Mouse (Mus musculus) heart, adult 9 months (tissue): Measurements from ENCODE around the gene Ubqln1.

ENCODE experiments used
- DNase-seq, 2 experiments: peaks; one replicate each; pipeline ENCODE4 v3.0.0; 2022; ENCODE audit warnings: low spot score in 2 of 2

Ubqln1 gene

GRCm38 (mm10) chr13:58215592-58216341 lies at the start of gene Ubqln1:
Gene Ubqln1, minus strand, starts transcription at chr13:58215653.
- DNase-seq, result peak; percentile 84 to 90

- no peak for DNase-seq
Observed at GRCm38 (mm10) chr13:58263546-58263945, 48.1 kb upstream of the Ubqln1 start.

- DNase-seq, result no peak
Observed at GRCm38 (mm10) chr13:58261674-58262073, 46.2 kb upstream of the Ubqln1 start.

DNA sequence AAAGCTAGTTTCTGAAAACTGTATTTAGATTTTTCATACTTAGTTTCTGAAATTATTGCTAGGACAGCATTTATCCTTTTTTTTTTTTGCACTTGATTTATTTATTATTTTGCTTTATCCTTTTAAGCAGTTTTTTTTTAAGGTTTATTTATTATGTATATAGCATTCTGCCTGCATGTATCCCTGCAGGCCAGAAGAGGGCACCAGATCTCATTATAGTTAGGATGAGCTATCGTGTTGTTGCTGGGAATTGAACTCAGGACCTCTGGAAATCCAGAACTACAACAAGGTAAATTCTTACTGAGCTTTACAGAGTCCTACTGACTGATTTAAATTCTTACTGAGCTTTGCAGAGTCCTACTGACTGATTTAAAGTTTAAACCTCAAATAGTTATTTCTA lies 37.8 kb upstream of the Ubqln1 start:
- DNase-seq, result no peak

DNA sequence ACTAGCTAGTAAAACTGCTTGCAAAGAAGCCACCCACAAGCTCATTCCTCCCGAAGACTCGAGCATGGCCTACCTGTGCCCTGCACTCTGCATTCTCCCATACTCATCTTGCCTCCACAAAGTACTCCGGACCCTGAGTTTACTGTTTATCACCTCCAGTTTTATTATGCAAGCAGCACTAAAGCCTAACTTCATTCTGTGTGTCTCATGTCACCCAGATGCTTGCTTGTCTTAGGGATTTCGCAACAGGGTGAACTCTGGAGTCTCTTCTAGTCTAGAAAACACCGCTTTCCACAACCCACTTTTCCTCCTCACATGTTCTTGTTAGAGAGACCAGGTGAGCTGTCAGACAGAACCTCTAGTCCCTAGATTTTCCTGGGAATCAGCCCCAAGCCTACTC lies 33.5 kb upstream of the Ubqln1 start:
- no peak for DNase-seq

DNA sequence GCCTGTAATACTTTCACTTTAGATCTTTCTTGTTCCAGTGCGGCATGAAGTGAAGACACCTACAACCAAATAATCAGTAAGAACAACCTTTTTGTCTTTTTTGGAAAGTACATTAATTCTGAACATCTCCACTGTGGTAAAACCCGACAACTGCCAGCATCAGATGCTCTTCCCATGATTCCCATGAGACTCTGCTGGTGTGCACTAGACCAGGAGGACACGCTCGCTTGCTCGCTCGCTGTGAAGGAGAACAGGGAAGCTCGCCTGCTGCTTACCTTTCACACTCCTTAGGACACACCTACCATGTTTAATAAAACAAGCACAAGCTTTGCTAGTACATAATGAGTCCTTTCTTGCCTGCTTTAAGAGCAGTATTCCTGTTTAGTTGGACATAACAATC lies 21.1 kb upstream of the Ubqln1 start:
- DNase-seq, result no peak

DNA sequence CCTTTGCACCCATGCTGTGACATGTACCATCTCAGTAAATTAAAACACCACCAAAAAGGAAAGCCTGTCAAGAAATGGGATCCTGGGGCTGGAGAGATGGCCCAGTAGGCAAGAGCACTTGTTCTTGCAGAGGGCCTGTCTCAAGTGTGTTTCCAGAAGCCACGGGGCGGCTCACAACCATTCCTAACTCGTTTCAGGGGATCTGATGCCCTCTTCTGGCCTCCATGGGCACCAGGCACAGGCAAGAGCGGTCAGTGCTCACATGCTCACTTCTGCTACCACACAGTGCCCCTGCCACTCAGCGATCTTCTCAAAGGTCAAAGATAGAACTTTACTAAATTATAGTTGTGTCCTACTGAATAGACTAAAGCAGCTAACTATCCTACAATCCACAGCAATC lies 17.2 kb upstream of the Ubqln1 start:
- DNase-seq, result peak in 1 of 2 experiments; percentile 14

- no peak for DNase-seq
Observed at GRCm38 (mm10) chr13:58232070-58232469, 16.6 kb upstream of the Ubqln1 start.

DNA sequence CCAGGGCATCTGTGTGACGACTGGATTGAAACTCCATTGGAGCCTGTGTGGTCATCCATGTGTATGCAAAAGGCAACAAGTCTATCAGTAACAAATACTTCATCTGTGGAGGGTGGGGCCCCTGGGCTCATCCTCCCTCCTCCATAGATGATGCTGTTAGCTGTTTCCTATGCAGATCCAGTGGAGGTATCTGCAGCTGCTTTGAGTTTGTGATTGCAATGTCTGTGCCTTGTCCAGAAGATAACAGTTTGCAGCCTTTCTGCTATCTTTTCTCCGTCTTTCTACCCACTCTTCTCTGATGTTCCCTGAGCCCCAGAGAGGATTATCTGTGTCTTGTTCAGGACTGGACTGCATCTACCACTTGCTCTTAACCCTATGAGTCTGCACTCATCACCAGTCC lies 13.2 kb upstream of the Ubqln1 start:
- DNase-seq, result no peak

GRCm38 (mm10) chr13:58225694-58226093 lies 10.2 kb upstream of the Ubqln1 start:
- DNase-seq, result no peak

GRCm38 (mm10) chr13:58220206-58220605 lies 4.8 kb upstream of the Ubqln1 start:
- no peak for DNase-seq

DNA sequence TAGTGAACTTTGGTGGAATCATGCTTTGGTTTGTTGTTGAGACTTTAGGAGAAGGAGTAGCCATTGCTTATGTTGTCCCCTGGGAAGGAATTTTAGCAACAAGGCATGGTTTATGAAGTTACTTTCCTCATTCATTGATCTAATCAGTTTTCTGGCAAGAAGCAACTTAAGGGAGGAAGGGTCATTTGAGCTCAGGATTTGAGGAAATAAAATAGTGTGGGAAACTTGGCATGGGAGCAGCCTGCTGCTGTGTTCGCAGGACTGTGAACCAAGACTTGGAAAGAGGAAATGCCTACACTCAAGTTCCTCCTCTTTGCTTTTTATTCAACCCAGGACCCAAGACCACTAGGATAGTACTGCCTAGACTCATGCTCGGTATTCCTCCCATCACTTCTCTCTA lies 2.1 kb upstream of the Ubqln1 start:
- no peak for DNase-seq

DNA sequence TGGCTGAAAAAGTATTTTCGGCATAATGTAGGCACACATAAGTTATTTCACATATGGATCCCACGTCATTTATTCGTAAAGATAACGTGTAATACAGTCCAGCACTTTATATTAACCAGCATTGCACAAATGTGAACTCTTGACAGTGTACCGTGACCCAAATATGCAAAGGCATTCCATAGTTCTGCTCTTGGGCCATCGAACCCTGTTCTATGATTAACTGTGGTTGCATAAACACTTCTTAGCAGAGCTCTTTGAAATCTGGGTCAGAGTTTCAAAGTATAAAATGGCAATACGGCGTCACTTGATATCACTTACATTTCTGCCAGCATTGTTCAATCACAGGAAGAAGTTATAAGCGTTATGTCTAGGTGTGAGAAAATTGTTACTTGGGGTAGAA lies 942 bp upstream of the Ubqln1 start:
- DNase-seq, result no peak

DNA sequence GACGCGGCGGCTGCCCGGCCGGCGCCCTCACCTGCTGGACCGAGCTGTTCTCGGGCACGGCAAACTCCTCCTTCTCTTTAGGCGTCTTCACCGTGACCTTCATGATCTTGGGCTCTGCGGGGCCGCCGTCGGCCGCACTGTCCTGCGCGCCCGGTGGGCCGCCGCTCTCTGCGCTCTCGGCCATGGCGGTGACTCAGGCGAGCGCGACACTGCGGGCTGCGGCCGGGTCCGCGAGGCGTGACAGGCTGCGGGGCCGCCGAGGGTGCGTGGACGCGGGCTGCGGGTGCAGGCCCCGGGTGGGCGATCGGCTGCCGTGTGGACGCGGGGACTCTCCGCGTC lies 231 bp downstream of the Ubqln1 start:
- DNase-seq, result no peak

- no peak for DNase-seq
Observed at GRCm38 (mm10) chr13:58214346-58215252, 854 bp downstream of the Ubqln1 start.

DNA sequence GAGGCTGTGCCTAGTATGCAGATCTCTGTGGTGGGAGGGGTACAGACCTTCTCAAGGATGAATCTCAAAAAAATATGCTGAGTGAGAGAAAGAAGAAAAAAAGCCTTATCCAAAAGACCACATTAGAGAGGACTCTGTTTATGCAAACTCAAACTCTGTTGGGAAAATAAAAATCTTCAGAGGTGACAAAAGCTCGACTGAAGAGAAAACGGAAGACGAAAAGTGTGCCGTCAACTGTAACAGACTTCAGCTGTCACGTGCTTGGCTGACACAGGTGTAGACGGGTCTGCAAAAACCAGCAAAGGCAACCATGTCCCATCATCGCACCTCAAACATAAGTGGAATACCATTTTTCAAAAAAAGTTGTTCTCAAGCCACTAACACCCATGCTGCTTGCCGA lies 1.7 kb downstream of the Ubqln1 start:
- DNase-seq, result no peak

DNA sequence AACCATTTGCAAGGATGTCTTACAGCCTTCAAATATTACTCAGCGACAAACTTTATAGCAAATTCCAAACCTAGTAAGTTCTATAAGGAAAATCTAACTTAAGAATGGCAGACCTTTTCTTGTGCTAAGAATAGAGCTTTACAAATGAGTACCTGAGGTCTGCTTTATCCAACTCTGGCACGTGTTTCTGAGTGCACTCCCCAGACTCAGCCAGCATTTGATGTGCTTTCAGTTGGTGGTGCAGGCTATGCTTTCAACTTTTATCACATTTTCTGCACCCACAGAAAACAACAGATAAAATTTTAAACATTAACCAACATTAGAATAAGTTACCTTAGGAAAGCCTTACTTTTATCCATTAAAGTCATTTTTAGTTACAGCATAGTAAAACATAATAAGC lies 2.9 kb downstream of the Ubqln1 start:
- no peak for DNase-seq

GRCm38 (mm10) chr13:58210441-58210840 lies 5.0 kb downstream of the Ubqln1 start:
- DNase-seq, result no peak

DNA sequence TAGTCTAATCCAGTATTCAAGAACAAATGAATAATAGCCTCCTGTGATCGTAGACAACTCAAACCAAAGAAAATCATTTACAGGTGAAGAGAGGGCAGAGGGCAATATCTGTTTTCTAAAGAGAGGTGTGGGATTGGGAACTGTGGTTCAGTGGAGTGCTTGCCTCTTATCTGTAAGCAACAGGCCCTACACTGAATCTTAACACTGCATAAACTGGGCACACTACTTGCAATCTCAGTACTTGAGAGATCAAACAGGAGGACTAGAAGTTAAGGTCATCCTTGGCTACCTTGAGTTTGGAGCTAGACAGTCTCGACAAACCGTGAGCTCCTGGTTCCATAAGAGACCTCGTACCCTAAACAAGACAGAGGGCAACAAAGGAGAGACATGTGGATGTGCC lies 9.4 kb downstream of the Ubqln1 start:
- no peak for DNase-seq

- DNase-seq, result no peak
Observed at GRCm38 (mm10) chr13:58204986-58205385, 10.5 kb downstream of the Ubqln1 start.

DNA sequence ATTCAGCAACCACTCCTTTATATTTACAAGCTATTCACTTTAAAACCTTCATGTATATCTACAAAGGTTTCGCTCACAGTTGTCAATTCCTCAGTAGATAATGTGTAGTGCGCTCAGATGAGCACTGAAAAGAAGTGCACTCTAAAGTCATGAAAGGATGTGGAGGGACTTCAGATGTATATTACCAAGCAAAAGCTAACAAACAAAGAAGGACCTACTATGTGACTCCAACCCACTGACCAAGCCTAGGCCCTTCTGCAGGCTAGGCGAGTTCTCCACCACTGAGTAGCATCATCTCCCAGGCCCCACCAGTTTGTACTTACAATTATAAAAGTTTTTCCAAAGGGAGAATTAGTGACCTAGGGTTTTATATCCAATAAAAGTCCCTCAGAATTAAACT lies 11.3 kb downstream of the Ubqln1 start:
- no peak for DNase-seq

- no peak for DNase-seq
Observed at GRCm38 (mm10) chr13:58202903-58203302, 12.6 kb downstream of the Ubqln1 start.

- DNase-seq, result no peak
Observed at GRCm38 (mm10) chr13:58201908-58202307, 13.5 kb downstream of the Ubqln1 start.
